Mouse (Mus musculus) urinary bladder, adult 18-20 months (tissue): ENCODE measurements around the gene Atp2c2.

ENCODE experiments used
- DNase-seq, 2 experiments: peaks; one replicate each; pipeline ENCODE4 v3.0.0; 2022; ENCODE audit warnings: low spot score in 2 of 2, mixed read lengths in 2 of 2

Gene Atp2c2

DNA sequence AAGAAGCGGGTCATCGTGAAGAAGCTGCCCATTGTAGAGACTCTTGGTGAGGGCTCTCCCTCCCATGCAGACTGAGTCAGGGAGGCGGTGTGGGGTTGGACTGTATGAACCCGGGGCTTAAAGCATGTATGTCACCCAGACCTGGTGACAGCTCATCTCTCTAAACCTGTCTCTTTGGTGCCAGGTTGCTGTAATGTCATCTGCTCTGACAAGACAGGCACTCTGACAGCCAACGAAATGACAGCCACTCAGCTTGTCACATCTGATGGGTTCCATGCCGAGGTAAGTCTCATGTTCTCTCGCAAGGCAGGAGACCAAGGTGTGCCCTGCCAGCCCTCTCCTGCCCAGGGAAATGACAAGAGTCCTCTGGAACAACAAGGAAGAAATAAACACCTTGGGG, 42.6 kb downstream of the Atp2c2 start:
- no peak for DNase-seq

- no peak for DNase-seq
Measured at GRCm38 (mm10) chr8:119743291-119744026, 43.6 kb downstream of the Atp2c2 start.

DNA sequence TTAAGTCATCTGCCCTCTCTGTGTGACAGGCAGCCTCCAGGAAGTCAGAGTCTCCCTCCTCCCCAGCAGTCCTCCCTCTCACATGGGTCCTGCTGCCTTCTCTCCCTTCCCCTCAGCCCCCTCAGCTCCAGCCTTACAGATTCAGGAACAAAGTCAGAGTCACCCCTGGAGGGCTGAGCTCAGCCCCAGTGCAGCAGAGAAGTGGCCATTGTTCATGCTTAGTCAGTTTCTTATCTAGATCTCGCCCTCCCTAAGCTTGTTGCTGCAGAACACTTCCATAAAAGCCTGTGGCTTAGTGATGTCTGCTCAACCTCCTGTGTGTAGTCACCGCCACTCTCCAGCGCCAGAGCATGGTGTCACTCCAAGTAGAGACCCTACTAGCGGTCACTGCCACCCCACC, 44.8 kb downstream of the Atp2c2 start:
- DNase-seq, result no peak

DNA sequence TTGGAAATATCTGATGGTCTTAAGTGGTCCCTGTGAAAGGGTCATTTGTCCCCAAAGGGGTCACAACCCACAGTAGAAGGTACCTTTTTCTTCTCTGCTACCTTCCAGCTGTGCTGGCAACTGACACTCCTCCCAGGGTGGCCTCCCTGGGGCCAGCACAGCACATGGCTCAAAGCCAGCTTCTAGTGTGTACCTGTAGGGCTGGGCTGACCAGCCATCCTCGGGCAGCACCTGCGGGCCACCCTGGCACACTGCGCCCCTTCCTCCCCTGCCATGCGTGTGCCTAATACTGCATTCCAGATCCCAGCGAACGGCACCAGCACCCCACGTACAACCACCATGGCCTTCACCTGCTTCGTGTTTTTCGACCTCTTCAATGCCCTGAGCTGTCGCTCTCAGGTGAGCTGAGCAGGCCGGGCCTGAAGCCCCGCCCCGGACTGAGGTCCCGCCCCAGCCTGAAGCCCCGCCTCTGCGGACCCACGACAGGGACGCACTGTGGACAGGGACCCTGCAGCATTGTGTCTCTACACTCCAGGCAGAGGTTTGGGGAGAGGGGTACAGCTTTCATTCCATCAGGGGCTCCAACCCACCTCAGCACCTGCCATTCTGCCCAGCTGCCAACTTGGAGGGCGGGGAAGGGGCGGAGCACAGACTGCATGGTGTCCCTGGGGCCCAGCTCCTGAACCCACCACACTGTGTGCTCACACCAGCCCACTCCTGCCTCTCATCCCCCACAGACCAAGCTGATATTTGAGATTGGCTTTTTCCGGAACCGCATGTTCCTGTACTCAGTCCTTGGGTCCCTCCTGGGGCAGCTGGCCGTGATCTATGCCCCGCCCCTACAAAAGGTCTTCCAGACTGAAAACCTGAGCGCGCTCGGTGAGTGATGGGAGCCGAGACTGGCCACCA, 55.7 kb downstream of the Atp2c2 start:
- DNase-seq, result no peak

GRCm38 (mm10) chr8:119756147-119756461, 56.3 kb downstream of the Atp2c2 start:
- DNase-seq, result no peak

GRCm38 (mm10) chr8:119756538-119756937, 56.7 kb downstream of the Atp2c2 start:
- DNase-seq, result no peak

DNA sequence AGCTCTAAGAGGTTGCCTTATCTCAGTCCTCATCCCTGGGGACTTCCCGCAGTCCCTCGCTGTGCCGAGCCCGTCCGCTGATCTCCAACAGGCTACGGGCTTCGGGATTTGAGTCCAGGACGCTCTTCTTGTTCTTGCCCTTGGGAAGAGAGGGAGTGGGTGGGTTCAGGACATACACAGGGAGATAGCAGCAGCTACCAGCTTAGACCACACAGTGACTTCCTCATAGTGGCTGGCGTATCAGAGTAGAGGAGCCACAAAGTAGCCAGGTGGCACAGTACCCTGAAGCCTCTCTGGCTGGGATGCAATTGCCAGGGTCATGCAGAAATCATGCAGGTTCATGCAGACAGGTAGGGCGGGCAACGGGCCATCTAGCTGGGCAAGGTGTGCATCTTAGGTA, 61.9 kb downstream of the Atp2c2 start:
- DNase-seq, result no peak

- DNase-seq, result no peak
Measured at GRCm38 (mm10) chr8:119762226-119763220, 62.7 kb downstream of the Atp2c2 start.

GRCm38 (mm10) chr8:119765311-119765710, 65.5 kb downstream of the Atp2c2 start:
- no peak for DNase-seq

GRCm38 (mm10) chr8:119765761-119766444, 66.1 kb downstream of the Atp2c2 start:
- DNase-seq, result no peak

DNA sequence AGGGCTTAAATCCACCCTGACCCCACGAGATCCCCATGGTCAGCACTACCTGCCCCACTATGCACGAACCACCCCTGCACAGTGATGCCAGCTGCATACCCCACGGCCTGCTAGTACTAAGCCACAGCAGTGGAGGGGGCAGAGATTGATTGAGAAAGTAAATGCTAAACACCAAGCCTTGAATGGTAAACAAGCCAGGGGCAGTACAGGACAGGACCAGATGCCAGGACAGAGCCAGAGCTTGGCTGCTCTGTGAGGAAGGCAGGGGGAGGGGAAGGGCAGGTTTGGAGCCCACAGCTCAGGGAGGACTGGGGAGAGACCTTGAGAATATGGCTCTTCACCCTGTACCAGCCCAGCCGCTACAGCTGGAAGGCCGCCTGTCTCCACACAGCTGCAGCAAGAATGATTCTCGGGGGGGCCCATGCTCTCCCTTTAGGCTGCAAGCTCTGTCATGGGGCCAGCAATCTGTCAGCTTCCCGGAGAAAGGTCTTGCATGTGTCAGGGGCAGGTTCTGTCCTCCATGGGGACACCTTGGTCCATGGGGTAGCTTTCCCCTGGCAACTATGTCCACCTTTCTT, 76.9 kb downstream of the Atp2c2 start:
- no peak for DNase-seq

GRCm38 (mm10) chr8:119777765-119778164, 78.0 kb downstream of the Atp2c2 start:
- DNase-seq, result no peak

GRCm38 (mm10) chr8:119778263-119778662, 78.5 kb downstream of the Atp2c2 start, which contains the start of gene Tldc1:
Tldc1 (minus strand) TSS chr8:119778416.
- DNase-seq, result peak; percentile 99 to 100

DNA sequence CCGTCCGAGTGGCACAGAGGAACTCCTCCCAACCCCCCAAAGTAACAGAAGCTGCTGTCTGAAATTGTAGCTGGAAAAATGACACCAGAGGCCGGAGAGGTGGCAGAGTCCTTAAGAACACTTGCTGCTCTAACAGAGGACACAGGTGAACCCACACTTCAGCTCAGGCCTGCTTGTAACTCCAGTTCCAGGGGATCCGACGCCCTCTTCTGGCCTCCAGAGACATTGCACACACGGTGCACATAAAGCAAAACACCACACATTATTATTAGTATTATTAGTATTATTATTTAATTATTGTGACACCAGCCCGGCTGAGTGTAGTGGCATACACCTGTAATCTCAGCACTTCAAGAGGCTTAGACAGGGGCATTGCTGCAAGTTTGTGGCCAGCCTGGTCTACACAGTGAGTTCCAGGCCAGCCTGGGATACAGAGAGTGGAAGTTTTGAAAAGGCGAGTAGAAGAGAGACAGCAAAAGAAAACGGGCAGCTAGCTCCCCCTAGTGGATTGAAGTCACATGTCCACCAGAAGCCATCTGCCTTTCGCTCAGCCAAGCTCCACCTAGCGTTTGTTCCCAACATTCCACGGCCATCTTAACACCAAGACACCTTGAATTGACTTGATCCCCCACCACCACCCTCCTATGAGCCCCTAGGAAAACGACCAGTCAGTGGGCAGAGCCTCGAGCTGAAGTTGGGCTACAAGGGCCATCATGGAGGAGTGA, 79.4 kb downstream of the Atp2c2 start:
- DNase-seq, result peak; percentile 54 to 65

- DNase-seq, result no peak
Measured at GRCm38 (mm10) chr8:119780402-119781049, 80.7 kb downstream of the Atp2c2 start.

- peak in 1 of 2 experiments; percentile 25 for DNase-seq
Measured at GRCm38 (mm10) chr8:119781086-119781840, 81.5 kb downstream of the Atp2c2 start.

GRCm38 (mm10) chr8:119782715-119783114, 82.9 kb downstream of the Atp2c2 start:
- peak; percentile 45 to 62 for DNase-seq

DNA sequence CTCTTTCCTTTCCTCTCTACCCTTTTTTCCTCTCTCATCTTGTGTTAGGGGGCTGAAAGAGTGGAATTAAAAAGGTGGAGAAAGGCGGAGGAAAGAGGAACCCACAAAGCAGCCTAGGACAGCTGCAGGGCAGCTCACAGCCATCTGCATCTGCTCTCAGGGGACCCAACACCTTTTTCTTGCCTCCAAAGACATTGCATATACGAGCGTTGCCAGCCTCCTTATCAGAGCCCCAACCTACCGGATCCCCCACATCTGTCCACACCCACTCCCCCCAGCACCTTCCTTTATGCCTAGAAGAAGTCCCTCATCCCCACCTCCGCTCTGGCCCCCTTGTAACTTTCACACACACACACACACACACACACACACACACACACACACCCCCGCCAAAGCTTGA, 83.8 kb downstream of the Atp2c2 start:
- no peak for DNase-seq

DNA sequence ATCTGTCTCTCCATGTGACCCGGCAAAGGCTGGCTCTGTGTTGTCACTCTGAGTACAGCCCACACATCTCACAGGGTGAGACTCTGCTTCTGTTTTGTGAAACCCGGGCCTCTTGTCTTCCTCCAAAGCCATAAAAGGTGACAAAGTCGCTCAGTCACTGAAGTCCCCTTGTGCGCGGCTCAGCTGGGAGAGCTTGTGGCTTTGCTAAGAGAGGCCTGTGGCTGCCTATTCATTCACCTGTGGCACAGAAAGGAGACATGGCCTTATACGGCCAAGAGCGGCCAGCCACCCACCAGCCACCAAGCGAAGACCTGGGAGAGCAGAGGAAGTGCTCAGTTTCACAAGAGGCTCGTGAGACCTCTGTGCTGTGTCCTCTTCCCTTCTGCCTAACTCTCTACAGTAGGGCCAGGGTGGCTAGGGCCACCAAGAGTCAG, 84.3 kb downstream of the Atp2c2 start:
- DNase-seq, result no peak
